Mouse (Mus musculus): ENCODE data around the gene Ifnar1. TPM values are rescaled to one million over a fixed set of nuclear protein-coding genes. Genes with fewer than 3 reads are reported as not detected.

The Ifnar1 gene
- polyA plus RNA-seq, 1 experiment from 2014 or later = 32.6 TPM

- ATAC-seq (replicated peaks; ENCODE audit: low FRiP score) (no peak), DNase-seq (ENCODE audit: low spot score) (no peak)
- peaks cover 3% of the 10 kb centered on the region; the same call in 1 of the 2 replicates for H3K4me1 ChIP-seq (replicated peaks; ENCODE audit: control insufficient read depth, insufficient read depth, low read length)
- H3K9me3 ChIP-seq (ENCODE audit: control insufficient read depth, low read length) = no peaks in the 10 kb centered on the region
- no peak overlapping the region for H3K27ac ChIP-seq (ENCODE audit: low read depth, low read length)
- H3K36me3 ChIP-seq (ENCODE audit: control insufficient read depth, insufficient read depth, low read length) = no peaks in the 10 kb centered on the region
- no peak overlapping the region for H3K4me2 ChIP-seq
- no peak overlapping the region for H3K4me3 ChIP-seq (ENCODE audit: low read depth, low read length)
- H3K27me3 ChIP-seq (replicated peaks; ENCODE audit: control insufficient read depth, insufficient read depth, low read length) = no peaks in the 10 kb centered on the region
- no peak overlapping the region for H3K9ac ChIP-seq (ENCODE audit: low read depth, low read length)
- 57% methylated on average over 4 of the region's 4 CpGs for WGBS
Measured at GRCm38 (mm10) chr16:91455868-91456267, 29.2 kb upstream of the Ifnar1 start.

- no peak overlapping the region for H3K9ac ChIP-seq (ENCODE audit: low read depth, low read length)
- H3K4me2 ChIP-seq = no peak overlapping the region
- ATAC-seq (replicated peaks; ENCODE audit: low FRiP score) = no peak
- no peak for DNase-seq (ENCODE audit: low spot score)
- H3K4me3 ChIP-seq (ENCODE audit: low read depth, low read length) = no peak overlapping the region
- H3K27me3 ChIP-seq (replicated peaks; ENCODE audit: control insufficient read depth, insufficient read depth, low read length) = no peaks in the 10 kb centered on the region
- no peak overlapping the region for H3K27ac ChIP-seq (ENCODE audit: low read depth, low read length)
- WGBS = 71% methylated on average over 21 of the region's 21 CpGs
- H3K9me3 ChIP-seq (ENCODE audit: control insufficient read depth, low read length) = no peaks in the 10 kb centered on the region
- H3K4me1 ChIP-seq (replicated peaks; ENCODE audit: control insufficient read depth, insufficient read depth, low read length) = peaks cover 9% of the 10 kb centered on the region
- no peaks in the 10 kb centered on the region for H3K36me3 ChIP-seq (ENCODE audit: control insufficient read depth, insufficient read depth, low read length)
Measured at GRCm38 (mm10) chr16:91458301-91458746, 26.7 kb upstream of the Ifnar1 start.

DNA sequence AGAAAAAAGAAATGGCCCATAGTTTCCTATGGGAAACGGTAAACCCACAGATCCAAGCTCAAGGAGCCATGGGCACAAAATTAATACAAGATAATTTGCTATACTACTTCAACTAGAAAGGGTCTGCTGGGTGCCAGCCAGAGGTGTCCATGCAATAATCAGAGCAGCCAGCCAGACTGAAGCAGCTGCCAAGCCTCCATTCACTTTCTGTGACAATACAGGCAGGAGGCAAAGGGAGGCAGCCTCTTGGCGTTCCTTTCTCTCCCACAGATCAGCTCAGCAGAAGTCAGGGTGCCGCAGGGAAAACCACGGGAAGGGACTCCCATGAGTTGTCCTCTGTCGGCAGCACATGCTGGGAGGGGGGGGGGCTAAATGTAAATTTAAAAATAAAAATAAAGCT, 26.1 kb upstream of the Ifnar1 start:
- Histone ChIP-seq H3K4me1 (replicated peaks; ENCODE audit: control insufficient read depth, insufficient read depth, low read length) (peaks cover 13% of the 10 kb centered on the region), H3K4me2 (no peak overlapping the region), H3K9me3 (ENCODE audit: control insufficient read depth, low read length) (no peaks in the 10 kb centered on the region), H3K9ac (ENCODE audit: low read depth, low read length) (no peak overlapping the region), H3K27me3 (replicated peaks; ENCODE audit: control insufficient read depth, insufficient read depth, low read length) (no peaks in the 10 kb centered on the region), H3K4me3 (ENCODE audit: low read depth, low read length) (no peak overlapping the region), H3K27ac (ENCODE audit: low read depth, low read length) (no peak overlapping the region), H3K36me3 (ENCODE audit: control insufficient read depth, insufficient read depth, low read length) (no peaks in the 10 kb centered on the region)
- WGBS = 74% methylated on average over 5 of the region's 5 CpGs
- DNase-seq (ENCODE audit: low spot score) = no peak
- ATAC-seq (replicated peaks; ENCODE audit: low FRiP score) = no peak

DNA sequence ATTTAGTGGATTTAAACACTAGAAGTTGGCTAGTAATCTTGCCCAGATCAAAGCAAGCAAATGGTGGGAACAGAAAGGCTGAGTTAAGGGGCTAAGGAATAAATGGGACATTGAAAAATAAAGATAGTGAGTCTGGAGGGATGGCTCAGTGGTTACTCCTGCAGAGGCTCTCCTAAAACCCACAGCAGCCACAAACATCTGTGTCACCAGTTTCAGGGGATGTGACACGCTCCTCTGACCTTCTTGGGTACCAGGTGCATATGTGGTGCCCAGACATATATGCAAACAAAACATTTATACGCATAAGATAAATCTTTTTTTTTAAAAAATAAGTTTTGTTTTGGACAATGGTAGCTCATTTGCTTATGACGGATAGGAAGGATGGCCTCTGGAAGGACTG, 25.6 kb upstream of the Ifnar1 start:
- ATAC-seq (replicated peaks; ENCODE audit: low FRiP score) (no peak), DNase-seq (ENCODE audit: low spot score) (no peak)
- Histone ChIP-seq H3K27me3 (replicated peaks; ENCODE audit: control insufficient read depth, insufficient read depth, low read length) (no peaks in the 10 kb centered on the region), H3K9me3 (ENCODE audit: control insufficient read depth, low read length) (no peaks in the 10 kb centered on the region), H3K27ac (ENCODE audit: low read depth, low read length) (no peak overlapping the region), H3K9ac (ENCODE audit: low read depth, low read length) (no peak overlapping the region), H3K4me3 (ENCODE audit: low read depth, low read length) (no peak overlapping the region), H3K36me3 (ENCODE audit: control insufficient read depth, insufficient read depth, low read length) (no peaks in the 10 kb centered on the region), H3K4me2 (no peak overlapping the region), H3K4me1 (replicated peaks; ENCODE audit: control insufficient read depth, insufficient read depth, low read length) (peaks cover 16% of the 10 kb centered on the region)
- WGBS = 90% methylated on average over 3 of the region's 3 CpGs

GRCm38 (mm10) chr16:91459841-91460370, 25.1 kb upstream of the Ifnar1 start:
- Histone ChIP-seq H3K27ac (ENCODE audit: low read depth, low read length) (no peak overlapping the region), H3K4me2 (no peak overlapping the region), H3K4me1 (replicated peaks; ENCODE audit: control insufficient read depth, insufficient read depth, low read length) (peaks cover 16% of the 10 kb centered on the region), H3K9me3 (ENCODE audit: control insufficient read depth, low read length) (no peaks in the 10 kb centered on the region), H3K4me3 (ENCODE audit: low read depth, low read length) (no peak overlapping the region), H3K27me3 (replicated peaks; ENCODE audit: control insufficient read depth, insufficient read depth, low read length) (no peaks in the 10 kb centered on the region), H3K9ac (ENCODE audit: low read depth, low read length) (no peak overlapping the region), H3K36me3 (ENCODE audit: control insufficient read depth, insufficient read depth, low read length) (no peaks in the 10 kb centered on the region)
- DNase-seq (ENCODE audit: low spot score) = no peak
- WGBS = 72% methylated on average over 11 of the region's 11 CpGs
- ATAC-seq (replicated peaks; ENCODE audit: low FRiP score) = no peak

DNA sequence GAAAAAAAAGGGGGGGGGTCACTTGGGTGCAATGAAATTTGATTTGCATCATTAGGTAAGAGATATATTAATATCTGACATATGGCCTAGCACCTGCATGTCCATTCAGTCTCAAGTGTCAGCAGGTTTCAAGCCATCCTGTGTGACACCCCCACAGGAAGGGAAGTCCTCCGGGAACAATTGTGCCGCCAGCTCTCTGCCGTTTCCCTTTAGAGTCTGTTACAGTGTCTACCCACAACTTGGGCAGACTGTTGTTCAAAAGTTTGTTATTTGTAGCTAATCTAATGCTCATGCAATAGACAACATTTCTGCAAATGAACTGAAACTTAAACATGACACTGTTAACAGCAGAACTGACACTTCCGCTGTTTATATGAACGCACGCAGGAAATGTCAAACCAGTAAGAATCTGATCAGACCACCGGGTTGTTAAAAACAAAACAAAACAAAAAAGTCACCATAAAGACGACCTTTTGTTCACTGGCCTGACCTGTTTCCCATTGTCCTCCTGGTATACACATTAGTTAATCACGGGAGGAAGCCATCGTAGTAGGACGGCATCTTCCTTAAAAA, 23.9 kb upstream of the Ifnar1 start:
- peak overlapping the region; percentile 42 for H3K4me2 ChIP-seq
- 45% methylated on average over 11 of the region's 11 CpGs for WGBS
- 0 out of 2 replicates have a peak overlapping the region, but pooled peaks have one; percentile 18 for H3K9ac ChIP-seq (ENCODE audit: low read depth, low read length)
- no peaks in the 10 kb centered on the region for H3K36me3 ChIP-seq (ENCODE audit: control insufficient read depth, insufficient read depth, low read length)
- H3K4me1 ChIP-seq (replicated peaks; ENCODE audit: control insufficient read depth, insufficient read depth, low read length) = peaks cover 26% of the 10 kb centered on the region
- no peaks in the 10 kb centered on the region for H3K27me3 ChIP-seq (replicated peaks; ENCODE audit: control insufficient read depth, insufficient read depth, low read length)
- H3K27ac ChIP-seq (ENCODE audit: low read depth, low read length) = peak overlapping the region; percentile 41; the same call in 1 of the 2 replicates
- no peak for ATAC-seq (replicated peaks; ENCODE audit: low FRiP score)
- H3K4me3 ChIP-seq (ENCODE audit: low read depth, low read length) = no peak overlapping the region
- no peaks in the 10 kb centered on the region for H3K9me3 ChIP-seq (ENCODE audit: control insufficient read depth, low read length)
- no peak for DNase-seq (ENCODE audit: low spot score)

DNA sequence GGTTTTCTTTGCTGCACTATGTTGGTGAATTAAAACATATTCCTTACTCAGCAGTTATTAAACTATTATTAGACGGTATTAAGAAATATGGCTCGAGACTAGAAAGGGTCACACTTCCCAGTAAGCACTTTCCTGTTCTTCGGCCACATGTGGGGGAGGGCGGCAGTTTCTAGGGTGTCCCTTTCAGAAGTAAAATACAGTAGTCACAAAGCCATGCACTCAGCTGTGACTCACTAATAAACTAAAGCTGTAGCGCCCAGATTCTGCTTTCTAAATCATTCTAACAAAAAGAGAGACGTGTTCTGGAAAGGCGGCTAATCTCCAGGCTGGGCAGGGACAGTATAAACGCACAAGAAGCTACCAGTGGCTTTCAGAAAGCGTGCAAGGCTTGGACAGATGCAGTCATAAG, 23.3 kb upstream of the Ifnar1 start:
- Histone ChIP-seq H3K9me3 (ENCODE audit: control insufficient read depth, low read length) (no peaks in the 10 kb centered on the region), H3K4me3 (ENCODE audit: low read depth, low read length) (no peak overlapping the region), H3K36me3 (ENCODE audit: control insufficient read depth, insufficient read depth, low read length) (no peaks in the 10 kb centered on the region), H3K4me1 (replicated peaks; ENCODE audit: control insufficient read depth, insufficient read depth, low read length) (peaks cover 31% of the 10 kb centered on the region), H3K27ac (ENCODE audit: low read depth, low read length) (peak overlapping the region; percentile 5; the same call in 1 of the 2 replicates), H3K4me2 (peak overlapping the region; percentile 16; the same call in 1 of the 2 replicates), H3K27me3 (replicated peaks; ENCODE audit: control insufficient read depth, insufficient read depth, low read length) (no peaks in the 10 kb centered on the region), H3K9ac (ENCODE audit: low read depth, low read length) (no peak overlapping the region)
- WGBS = 55% methylated on average over 9 of the region's 9 CpGs
- no peak for DNase-seq (ENCODE audit: low spot score)
- no peak for ATAC-seq (replicated peaks; ENCODE audit: low FRiP score)

DNA sequence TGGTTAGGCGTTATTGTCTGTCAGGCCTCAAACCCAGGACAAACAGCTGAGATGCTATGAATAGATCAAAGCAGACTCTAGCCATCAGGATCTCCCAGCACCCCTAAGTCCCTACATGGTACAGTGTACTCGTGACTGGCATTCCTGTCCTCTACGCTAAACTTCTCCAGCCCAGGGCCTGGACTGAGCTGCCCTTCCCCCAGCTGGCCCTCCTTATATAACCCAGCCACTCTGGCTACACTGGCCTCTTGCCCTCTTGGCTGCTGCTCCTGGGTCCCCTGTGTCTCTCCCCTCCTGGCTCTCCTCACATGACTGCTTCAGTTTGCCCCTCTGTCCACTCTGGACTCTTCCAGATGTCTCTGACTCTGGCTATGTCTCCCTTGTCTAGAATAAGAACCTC, 22.4 kb upstream of the Ifnar1 start:
- Histone ChIP-seq H3K27ac (ENCODE audit: low read depth, low read length) (peak overlapping the region; percentile 59), H3K4me1 (replicated peaks; ENCODE audit: control insufficient read depth, insufficient read depth, low read length) (peaks cover 32% of the 10 kb centered on the region)
- WGBS = 71% methylated on average over 3 of the region's 3 CpGs

GRCm38 (mm10) chr16:91463400-91463799, 21.6 kb upstream of the Ifnar1 start:
- no peak for ATAC-seq (replicated peaks; ENCODE audit: low FRiP score)
- Histone ChIP-seq H3K9ac (ENCODE audit: low read depth, low read length) (no peak overlapping the region), H3K4me2 (peak overlapping the region; percentile 98), H3K9me3 (ENCODE audit: control insufficient read depth, low read length) (no peaks in the 10 kb centered on the region), H3K27me3 (replicated peaks; ENCODE audit: control insufficient read depth, insufficient read depth, low read length) (no peaks in the 10 kb centered on the region), H3K27ac (ENCODE audit: low read depth, low read length) (0 out of 2 replicates have a peak overlapping the region, but pooled peaks have one; percentile 59), H3K4me1 (replicated peaks; ENCODE audit: control insufficient read depth, insufficient read depth, low read length) (peaks cover 32% of the 10 kb centered on the region), H3K4me3 (ENCODE audit: low read depth, low read length) (peak overlapping the region; percentile 67; the same call in 1 of the 2 replicates), H3K36me3 (ENCODE audit: control insufficient read depth, insufficient read depth, low read length) (no peaks in the 10 kb centered on the region)
- no peak for DNase-seq (ENCODE audit: low spot score)
- WGBS = 70% methylated on average over 2 of the region's 2 CpGs

More for the DNA sequence above, 22.4 kb upstream of the Ifnar1 start:
- H3K27me3 ChIP-seq (replicated peaks; ENCODE audit: control insufficient read depth, insufficient read depth, low read length) = no peaks in the 10 kb centered on the region
- no peak overlapping the region for H3K4me3 ChIP-seq (ENCODE audit: low read depth, low read length)
- no peak overlapping the region for H3K4me2 ChIP-seq
- no peak for DNase-seq (ENCODE audit: low spot score)
- no peaks in the 10 kb centered on the region for H3K9me3 ChIP-seq (ENCODE audit: control insufficient read depth, low read length)
- no peaks in the 10 kb centered on the region for H3K36me3 ChIP-seq (ENCODE audit: control insufficient read depth, insufficient read depth, low read length)
- H3K9ac ChIP-seq (ENCODE audit: low read depth, low read length) = no peak overlapping the region
- ATAC-seq (replicated peaks; ENCODE audit: low FRiP score) = no peak
